Mouse (Mus musculus) limb, embryonic 14.5 days (tissue): Measurements from ENCODE around the gene Emd. TPM values are rescaled to one million over a fixed set of nuclear protein-coding genes. Genes with fewer than 3 reads are reported as not detected.

ENCODE experiments used
- ATAC-seq: fragments of 200-750 bp; cut with Nextera tagmentation; 2 replicates; pipeline ENCODE4 v1.8.0; 2017; ENCODE audit warnings: low read depth, moderate number of reproducible peaks, moderate TSS enrichment; ENCODE audit not compliant: low FRiP score
- DNase-seq: peaks from one replicate; pipeline ENCODE4 v3.0.0-alpha.2; 2015; ENCODE audit warnings: low spot score
- H3K27ac ChIP-seq: fragments of 300-500 bp; sonication (generic); replicated peaks from 2 replicates; pipeline ENCODE4 v1.5.1; 2014; ENCODE audit warnings: low read depth, mild to moderate bottlenecking, low read length, moderate library complexity, mixed read lengths
- H3K27me3 ChIP-seq: fragments of 300-500 bp; sonication (generic); 2 replicates; pipeline ENCODE4 v1.6.1; 2014; ENCODE audit warnings: low read length, mixed read lengths; ENCODE audit not compliant: control insufficient read depth, insufficient read depth
- H3K36me3 ChIP-seq: fragments of 300-500 bp; sonication (generic); 2 replicates; pipeline ENCODE4 v1.6.1; 2014; ENCODE audit warnings: mild to moderate bottlenecking, low read length, moderate library complexity, mixed read lengths; ENCODE audit not compliant: control insufficient read depth, insufficient read depth
- H3K4me1 ChIP-seq: fragments of 300-500 bp; sonication (generic); 2 replicates; pipeline ENCODE4 v1.6.1; 2014; ENCODE audit warnings: antibody characterized with exemption, low read length, mixed read lengths; ENCODE audit not compliant: control insufficient read depth, insufficient read depth
- H3K4me2 ChIP-seq: fragments of 300-500 bp; sonication (generic); replicated peaks from 2 replicates; pipeline ENCODE4 v1.6.1; 2014; ENCODE audit warnings: low read depth, mild to moderate bottlenecking, low read length, moderate library complexity; ENCODE audit not compliant: severe bottlenecking
- H3K4me3 ChIP-seq: fragments of 300-500 bp; sonication (generic); replicated peaks from 2 replicates; pipeline ENCODE4 v1.5.1; 2014; ENCODE audit warnings: low read length
- H3K9ac ChIP-seq: fragments of 300-500 bp; sonication (generic); 2 replicates; pipeline ENCODE4 v1.6.1; 2014; ENCODE audit warnings: mild to moderate bottlenecking, low read depth, low read length, moderate library complexity; ENCODE audit not compliant: severe bottlenecking
- H3K9me3 ChIP-seq: fragments of 300-500 bp; sonication (generic); 2 replicates; pipeline ENCODE4 v1.6.1; 2016; ENCODE audit warnings: low read length; ENCODE audit not compliant: control insufficient read depth
- POLR2A ChIP-seq: fragments of 200-500 bp; IDR thresholded peaks from 2 replicates; pipeline ENCODE4 v1.8.0; 2012; ENCODE audit warnings: inconsistent platforms, mild to moderate bottlenecking, moderate library complexity, borderline replicate concordance; ENCODE audit not compliant: insufficient read depth, insufficient read length; ENCODE audit errors: extremely low read depth
- WGBS: fragments of 180-500 bp; shearing (Covaris S2); extraction: QIAGEN DNeasy Blood & Tissue Kit; methylation state at CpG from one replicate; pipeline ENCODE4 v1.1.7; 2014; 5-methylcytosine and 5-hydroxymethylcytosine counted together
- polyA plus RNA-seq, 2 experiments: library from polyadenylated mRNA; depleted of rRNA in 1 of 2; stranded (reverse) in 1 of 2; unstranded in 1 of 2; fragments of >200 nt; fragmentation: Nextera tagmentation in 1 of 2; extraction: Ambion mirVana in 1 of 2; gene quantifications; 2 replicates each; pipeline versions ENCODE4 v1.2.1 to v1.2.3; 2012 to 2014

The Emd gene
- polyA plus RNA-seq, 2 experiments, result 28.0 to 107 TPM

DNA sequence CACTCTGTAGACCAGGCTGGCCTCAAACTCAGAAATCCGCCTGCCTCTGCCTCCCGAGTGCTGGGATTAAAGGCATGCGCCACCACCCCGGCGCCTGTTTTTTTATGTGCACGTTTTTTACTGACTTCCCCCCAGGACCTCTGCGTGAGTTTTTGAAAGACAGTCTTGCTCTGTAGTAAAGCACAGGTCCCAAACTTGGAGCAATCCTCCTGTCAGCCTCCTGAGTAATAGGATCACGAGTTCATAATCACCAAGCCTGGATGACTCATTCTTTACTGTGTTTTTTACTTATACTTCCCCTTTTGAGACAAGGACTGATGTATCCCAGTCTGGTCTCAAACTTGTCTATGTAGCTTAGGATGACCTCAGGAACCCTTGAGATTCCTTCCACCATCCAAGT lies 23.4 kb downstream of the Emd start:
- Histone ChIP-seq H3K9ac (no peak overlapping the region), H3K36me3 (peaks cover 6% of the 10 kb centered on the region; the same call in 1 of the 2 replicates), H3K9me3 (no peaks in the 10 kb centered on the region), H3K4me2 (no peak overlapping the region), H3K27me3 (no peaks in the 10 kb centered on the region), H3K4me3 (no peak overlapping the region), H3K27ac (no peak overlapping the region), H3K4me1 (0 out of 2 replicates have a peak, but pooled peaks cover 4% of the 10 kb centered on the region)
- WGBS, result 78% methylated on average over 8 of the region's 8 CpGs
- no peak for TF ChIP-seq POLR2A
- no peak for ATAC-seq
- DNase-seq, result no peak

DNA sequence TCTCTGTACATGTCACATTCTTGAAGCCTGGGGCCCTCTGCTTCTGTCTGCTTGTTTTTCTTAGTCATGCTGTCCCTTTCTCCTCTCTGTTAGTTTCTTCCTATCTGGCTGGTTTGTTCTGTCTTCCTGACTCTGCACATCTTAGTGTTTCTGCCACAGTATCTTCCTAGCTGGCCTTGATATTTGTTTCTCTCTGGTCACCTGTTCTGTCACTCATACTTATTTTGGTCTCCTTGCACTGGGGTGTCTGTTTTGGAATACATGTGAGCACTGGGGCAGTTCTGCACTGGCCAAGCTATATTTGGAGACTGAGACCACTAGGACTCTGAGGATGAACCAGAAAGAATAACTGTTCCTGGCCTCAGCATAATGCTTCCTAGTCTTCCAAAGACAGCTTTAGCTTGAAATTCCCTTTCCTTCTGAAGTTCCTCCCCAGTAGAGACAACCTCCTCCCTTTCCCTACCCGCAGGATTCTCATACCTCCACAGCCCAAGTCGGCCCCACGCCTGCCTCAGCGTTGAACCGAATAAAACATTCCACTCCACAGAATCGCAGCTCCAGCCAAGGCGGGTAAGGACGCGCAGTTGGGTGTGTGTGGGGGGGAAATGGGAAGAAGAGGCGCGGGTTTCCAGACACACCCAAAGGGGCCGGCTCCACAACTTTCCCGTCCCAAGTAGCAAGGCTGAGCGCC lies 26.7 kb downstream of the Emd start:
- DNase-seq, result no peak
- H3K27ac ChIP-seq, result peak overlapping the region; percentile 65
- H3K4me1 ChIP-seq, result 0 out of 2 replicates have a peak, but pooled peaks cover 4% of the 10 kb centered on the region
- peak overlapping the region; percentile 52 for H3K9ac ChIP-seq
- H3K9me3 ChIP-seq, result no peaks in the 10 kb centered on the region
- no peaks in the 10 kb centered on the region for H3K27me3 ChIP-seq
- ATAC-seq, result no peak
- no peak for TF ChIP-seq POLR2A
- peak overlapping the region; percentile 58 for H3K4me3 ChIP-seq
- no peaks in the 10 kb centered on the region for H3K36me3 ChIP-seq
- peak overlapping the region; percentile 64 for H3K4me2 ChIP-seq
- 13% methylated on average over 14 of the region's 14 CpGs for WGBS

DNA sequence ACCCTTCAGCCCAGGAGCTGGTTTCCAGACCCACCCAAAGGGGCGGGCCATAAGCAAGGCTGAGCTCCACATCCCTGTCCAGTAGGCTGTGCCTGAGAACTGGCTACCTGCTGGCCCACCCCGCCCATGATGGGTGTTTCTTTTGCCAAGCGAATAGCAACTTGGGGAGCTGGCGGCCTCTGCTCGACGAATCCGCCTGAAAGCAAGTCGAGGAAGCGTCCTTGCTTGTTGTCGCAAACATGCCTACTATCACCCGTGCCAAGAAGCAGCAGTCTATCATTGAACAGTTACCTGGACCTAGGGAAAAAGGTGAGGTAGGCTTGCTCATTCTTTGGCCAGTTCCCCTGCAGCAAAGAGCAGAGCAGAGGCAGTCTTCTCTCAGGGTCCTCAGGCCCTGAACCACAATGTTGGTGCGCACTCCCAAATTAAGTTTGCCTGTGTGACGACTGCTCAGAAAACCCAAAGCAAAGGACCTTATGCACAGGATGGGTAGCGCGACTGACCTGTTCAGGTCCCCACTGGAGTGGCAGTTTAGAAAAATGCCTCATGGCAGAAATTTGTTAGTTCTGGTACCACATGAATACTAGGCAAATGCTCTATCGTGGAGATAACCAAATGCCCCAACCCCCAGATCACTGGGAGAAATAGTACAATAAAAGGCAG lies 27.4 kb downstream of the Emd start, which contains the start of the genes Taz and Dnase1l1:
Taz (plus strand) TSS at position 181 of the 663 bp plus-strand sequence.
Dnase1l1 (minus strand) TSS at position 606 of the 663 bp plus-strand sequence.
- DNase-seq, result peak; percentile 85
- H3K9ac ChIP-seq, result peak within 1 kb of the TSS; percentile 71
- H3K27ac ChIP-seq, result peak within 1 kb of the TSS; percentile 75
- peak; percentile 90 for ATAC-seq
- no peak for TF ChIP-seq POLR2A
- H3K27me3 ChIP-seq, result no peaks in the 10 kb centered on the region
- H3K4me3 ChIP-seq, result peak within 1 kb of the TSS; percentile 58
- no peaks in the 10 kb centered on the region for H3K9me3 ChIP-seq
- no peaks in the 10 kb centered on the region for H3K36me3 ChIP-seq
- 19% methylated on average over 16 of the region's 16 CpGs for WGBS
- 0 out of 2 replicates have a peak, but pooled peaks cover 4% of the 10 kb centered on the region for H3K4me1 ChIP-seq
- peak within 1 kb of the TSS; percentile 64 for H3K4me2 ChIP-seq

GRCm38 (mm10) chrX:74282395-74283091 lies 28.1 kb downstream of the Emd start:
- Histone ChIP-seq H3K36me3 (no peaks in the 10 kb centered on the region), H3K9ac (peak overlapping the region; percentile 71), H3K9me3 (no peaks in the 10 kb centered on the region), H3K27me3 (no peaks in the 10 kb centered on the region), H3K4me3 (peak overlapping the region; percentile 58), H3K4me2 (peak overlapping the region; percentile 64), H3K27ac (peak overlapping the region; percentile 75), H3K4me1 (0 out of 2 replicates have a peak, but pooled peaks cover 4% of the 10 kb centered on the region)
- peak; percentile 45; the same call in 1 of the 2 replicates for TF ChIP-seq POLR2A
- 22% methylated on average over 37 of the region's 39 CpGs for WGBS
- DNase-seq (peak; percentile 87), ATAC-seq (peak; percentile 73)

DNA sequence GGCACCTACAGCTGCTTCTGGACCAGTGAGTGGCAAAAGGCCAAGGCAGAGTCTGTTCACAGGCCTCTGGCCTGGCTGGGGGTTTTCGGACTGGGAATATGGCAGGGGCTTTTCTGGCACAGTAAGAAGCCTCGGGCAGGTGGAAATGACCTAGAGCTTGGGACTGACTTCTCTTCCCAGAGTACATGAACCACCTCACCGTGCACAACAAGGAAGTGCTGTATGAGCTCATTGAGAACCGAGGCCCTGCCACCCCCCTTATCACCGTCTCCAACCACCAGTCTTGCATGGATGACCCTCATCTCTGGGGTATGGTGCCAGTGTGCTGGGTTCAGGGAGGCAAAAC lies 28.6 kb downstream of the Emd start:
- H3K9me3 ChIP-seq, result no peaks in the 10 kb centered on the region
- H3K27me3 ChIP-seq, result no peaks in the 10 kb centered on the region
- DNase-seq, result no peak
- H3K36me3 ChIP-seq, result no peaks in the 10 kb centered on the region
- 43% methylated on average over 5 of the region's 5 CpGs for WGBS
- no peak for ATAC-seq
- no peak for TF ChIP-seq POLR2A
- H3K27ac ChIP-seq, result peak overlapping the region; percentile 67; the same call in 1 of the 2 replicates
- H3K4me1 ChIP-seq, result 0 out of 2 replicates have a peak, but pooled peaks cover 4% of the 10 kb centered on the region
- peak overlapping the region; percentile 58 for H3K4me3 ChIP-seq
- H3K4me2 ChIP-seq, result peak overlapping the region; percentile 64
- peak overlapping the region; percentile 71 for H3K9ac ChIP-seq
